29 mouse cellular contexts compared by ENCODE assay signal in genomic region chr2:150681581-150681980, GRCm38 (mm10). TPM values are rescaled to one million over a fixed set of nuclear protein-coding genes. Genes with fewer than 3 reads are reported as not detected.
"Had no signal": no experiment of that assay in that cellular context is flagged by ENCODE, and none has a peak within 500 bp of the region (broad histone marks: within the 10 kb centered on the region; RNA-seq: fewer than 3 reads in every experiment).

No protein-coding gene starts in this region.

- H3K9ac ChIP-seq: intestine, embryonic 15.5 days; limb, embryonic 12.5 days; limb, embryonic 15.5 days; lung, embryonic 14.5 days; neural tube, embryonic 13.5 days had no signal

- H3K4me2 ChIP-seq: intestine, embryonic 15.5 days; limb, embryonic 12.5 days; limb, embryonic 15.5 days; lung, embryonic 14.5 days; neural tube, embryonic 13.5 days had no signal

- H3K4me1 ChIP-seq: intestine, embryonic 15.5 days; limb, embryonic 12.5 days; limb, embryonic 15.5 days; midbrain, embryonic 10.5 days; neural tube, embryonic 13.5 days had no signal

- DNase-seq: kidney, adult 11 months; kidney, adult 8-10 months; kidney, postnatal 14 days; kidney, postnatal 4 days; left cerebral cortex, postnatal 4 days; lung, embryonic 14.5 days; midbrain, embryonic 14.5 days; retina, postnatal 1 day; thymus, adult 2 months; thymus, postnatal 14 days; thymus, postnatal 4 days had no signal

- H3K27ac ChIP-seq: intestine, embryonic 15.5 days; limb, embryonic 12.5 days; limb, embryonic 15.5 days; macrophage; midbrain, embryonic 10.5 days; neural tube, embryonic 13.5 days had no signal

- ATAC-seq: intestine, embryonic 15.5 days; lung, postnatal 0 days had no signal

- H3K4me3 ChIP-seq: intestine, embryonic 15.5 days; limb, embryonic 12.5 days; limb, embryonic 15.5 days; midbrain, embryonic 10.5 days; neural tube, embryonic 13.5 days had no signal

- H3K9me3 ChIP-seq: intestine, embryonic 15.5 days; limb, embryonic 12.5 days; limb, embryonic 15.5 days; midbrain, embryonic 10.5 days; neural tube, embryonic 13.5 days had no signal

- H3K36me3 ChIP-seq: intestine, embryonic 15.5 days; limb, embryonic 12.5 days; limb, embryonic 15.5 days; midbrain, embryonic 10.5 days; neural tube, embryonic 13.5 days had no signal

RNA-seq across cellular contexts. Expression of gene Vsx1, which starts 7.6 kb away (rescaled TPM):
- total RNA-seq: layer of hippocampus, adult 18-20 months; left cerebral cortex, adult 8-10 months; left cerebral cortex, postnatal 14 days; megakaryocyte, adult 5-6 weeks; neutrophil, adult 5-6 weeks had no signal
- polyA plus RNA-seq: intestine, embryonic 15.5 days; kidney, embryonic 16.5 days; limb, embryonic 12.5 days; limb, embryonic 15.5 days; liver, embryonic 16.5 days; lung, embryonic 14.5 days; lung, postnatal 0 days; macrophage; midbrain, embryonic 14.5 days; small intestine, adult 2 months; spleen, adult 2 months; stomach, embryonic 16.5 days; testis, adult 2 months; thymus, adult 2 months had no signal
